In genomic region chr10:37250934-37251521, GRCm38 (mm10) we compare ENCODE assay signal across 9 mouse cellular contexts.
A peak's percentile ranks its signal among the peaks of the same experiment; 100 is the strongest.
DNase-seq lines count a peak whose midpoint lies in the region; ATAC-seq lines count a peak whose summit lies in the region.
"Had no signal": no experiment of that assay in that cellular context is flagged by ENCODE, and none has a peak within 500 bp of the region (broad histone marks: within the 10 kb centered on the region; RNA-seq: fewer than 3 reads in every experiment).

No protein-coding gene starts in this region.

- no peaks in the 10 kb centered on the region for H3K9me3 ChIP-seq in neural tube, embryonic 11.5 days (ENCODE audit: control insufficient read depth, low read length)
- H3K9me3 ChIP-seq in limb, embryonic 13.5 days, result no peaks in the 10 kb centered on the region
- H3K9me3 ChIP-seq in stomach, embryonic 16.5 days (replicated peaks; ENCODE audit: control insufficient read depth, low read length), result no peaks in the 10 kb centered on the region
- H3K9me3 ChIP-seq: megakaryocyte, embryonic 14.5 days had no signal

- H3K27me3 ChIP-seq in neural tube, embryonic 11.5 days (ENCODE audit: control insufficient read depth, insufficient read depth, low read length), result no peaks in the 10 kb centered on the region
- H3K27me3 ChIP-seq in limb, embryonic 13.5 days, result no peaks in the 10 kb centered on the region
- no peaks in the 10 kb centered on the region for H3K27me3 ChIP-seq in stomach, embryonic 16.5 days (ENCODE audit: control insufficient read depth, insufficient read depth, low read length)

- H3K9ac ChIP-seq in neural tube, embryonic 11.5 days (ENCODE audit: low read length), result 0 out of 2 replicates have a peak overlapping the region, but pooled peaks have one; percentile 5
- H3K9ac ChIP-seq in limb, embryonic 13.5 days, result no peak overlapping the region
- H3K9ac ChIP-seq in stomach, embryonic 16.5 days (ENCODE audit: low read length), result no peak overlapping the region

- H3K36me3 ChIP-seq in neural tube, embryonic 11.5 days (ENCODE audit: control insufficient read depth, insufficient read depth, low read length), result no peaks in the 10 kb centered on the region
- no peaks in the 10 kb centered on the region for H3K36me3 ChIP-seq in limb, embryonic 13.5 days
- no peaks in the 10 kb centered on the region for H3K36me3 ChIP-seq in stomach, embryonic 16.5 days (ENCODE audit: control insufficient read depth, insufficient read depth, low read length)

- H3K4me3 ChIP-seq in neural tube, embryonic 11.5 days (ENCODE audit: low read depth, low read length), result no peak overlapping the region
- H3K4me3 ChIP-seq in limb, embryonic 13.5 days, result no peak overlapping the region
- H3K4me3 ChIP-seq in stomach, embryonic 16.5 days (replicated peaks; ENCODE audit: low read length), result no peak overlapping the region
- H3K4me3 ChIP-seq: megakaryocyte, embryonic 14.5 days had no signal

- DNase-seq in adrenal gland, postnatal 10 days, result peak; percentile 35
- DNase-seq in adrenal gland, adult 8-10 months, result no peak
- DNase-seq in neural tube, embryonic 11.5 days (ENCODE audit: low spot score), result no peak
- no peak for DNase-seq in neural tube, embryonic 10.5 days (ENCODE audit: extremely low spot score, low spot score)
- no peak for DNase-seq in thymus, postnatal 25 days

- peaks cover 7% of the 10 kb centered on the region; the same call in 1 of the 2 replicates for H3K4me1 ChIP-seq in neural tube, embryonic 11.5 days (ENCODE audit: control insufficient read depth, insufficient read depth, low read length)
- H3K4me1 ChIP-seq in limb, embryonic 13.5 days, result peaks cover 23% of the 10 kb centered on the region
- H3K4me1 ChIP-seq in stomach, embryonic 16.5 days (ENCODE audit: control insufficient read depth, insufficient read depth, low read length), result peaks cover 11% of the 10 kb centered on the region

- H3K27ac ChIP-seq in neural tube, embryonic 11.5 days (ENCODE audit: low read depth, low read length), result peak overlapping the region; percentile 35; the same call in 1 of the 2 replicates
- peak overlapping the region; percentile 55; the same call in 1 of the 2 replicates for H3K27ac ChIP-seq in limb, embryonic 13.5 days
- H3K27ac ChIP-seq in stomach, embryonic 16.5 days (ENCODE audit: low read length), result peak overlapping the region; percentile 77

- ATAC-seq in neural tube, embryonic 11.5 days (ENCODE audit: insufficient read depth, low FRiP score, low TSS enrichment), result peak; percentile 58; the same call in 1 of the 2 replicates
- ATAC-seq in limb, embryonic 13.5 days (ENCODE audit: low FRiP score, low read depth), result peak; percentile 55
- no peak for ATAC-seq in stomach, embryonic 16.5 days (ENCODE audit: insufficient read depth, low FRiP score)
- no peak for ATAC-seq in megakaryocyte progenitor cell, adult 5-6 weeks (replicated peaks; ENCODE audit: poor library complexity)

- WGBS in neural tube, embryonic 11.5 days, result 57% methylated on average over 6 of the region's 6 CpGs
- 60% methylated on average over 6 of the region's 6 CpGs for WGBS in limb, embryonic 13.5 days
- WGBS in stomach, embryonic 16.5 days, result 63% methylated on average over 6 of the region's 6 CpGs

- H3K4me2 ChIP-seq in neural tube, embryonic 11.5 days (ENCODE audit: low read depth), result no peak overlapping the region
- 0 out of 2 replicates have a peak overlapping the region, but pooled peaks have one; percentile 10 for H3K4me2 ChIP-seq in limb, embryonic 13.5 days (replicated peaks)
- no peak overlapping the region for H3K4me2 ChIP-seq in stomach, embryonic 16.5 days (ENCODE audit: low read depth, low read length)

Comparison
In these comparisons a context has a peak if more than half of its experiments do, and no peak if none do; other contexts are left out.
1. ATAC-seq: peak in neural tube, embryonic 11.5 days (single experiment) and limb, embryonic 13.5 days (single experiment); none in stomach, embryonic 16.5 days (single experiment) and megakaryocyte progenitor cell, adult 5-6 weeks (single experiment).
2. Peak in every context shown above with its lines, with median percentiles within 50 percentile points of each other: H3K27ac ChIP-seq.